Mouse (Mus musculus): ENCODE data around the gene Vps26b.
A peak's percentile ranks its signal among the peaks of the same experiment; 100 is the strongest.

Gene Vps26b

DNA sequence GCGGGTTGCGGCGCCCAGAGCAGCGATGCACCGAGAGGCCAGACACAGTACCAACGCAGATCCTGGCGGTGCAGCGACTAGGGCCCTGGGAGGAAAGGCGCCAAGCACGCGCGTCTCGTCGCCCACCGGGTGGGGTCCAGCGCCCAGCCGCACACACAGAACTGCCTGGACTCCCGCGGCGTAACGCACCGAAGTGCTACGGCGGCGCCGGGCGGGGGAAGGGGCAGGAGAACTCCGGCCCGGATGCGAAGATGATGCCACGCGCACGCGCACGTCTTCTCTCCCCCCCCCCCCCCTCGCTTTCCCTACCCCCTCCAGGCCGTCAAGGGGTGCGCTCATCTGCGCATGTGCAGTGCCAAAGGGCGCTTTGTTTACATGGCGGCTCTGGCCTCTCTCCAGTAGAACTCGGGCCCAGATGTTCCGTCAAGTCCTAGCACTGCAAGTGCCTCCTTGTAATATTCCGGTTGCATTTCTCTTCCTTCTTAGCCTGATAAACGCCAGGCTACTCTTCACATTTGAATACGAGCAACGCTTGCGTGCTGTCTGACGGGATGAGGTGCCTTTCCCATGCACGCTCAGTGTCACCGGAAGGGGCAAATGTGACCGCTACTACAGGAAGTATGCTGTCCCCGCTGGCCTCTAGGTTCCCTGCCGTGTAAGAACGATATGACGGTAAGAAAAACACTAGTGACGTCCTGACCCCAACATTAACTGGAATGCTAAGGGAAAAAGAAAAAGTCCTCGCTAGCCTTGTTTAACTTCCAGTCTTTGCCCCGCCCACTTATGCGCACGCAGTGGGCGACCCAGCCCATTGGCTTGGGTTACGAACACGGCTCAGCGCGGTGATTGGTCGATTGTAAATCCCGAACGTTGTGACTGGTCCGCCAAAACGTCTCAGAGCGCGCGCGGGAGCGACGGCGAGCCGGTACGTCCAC is at the start of gene Vps26b, which contains the start of gene Ncapd3:
TSS of gene Vps26b (minus strand) at position 238 of the 935 bp plus-strand sequence.
TSS of gene Ncapd3 (plus strand) at position 348 of the 935 bp plus-strand sequence.
- DNase-seq = peak; percentile 99

DNA sequence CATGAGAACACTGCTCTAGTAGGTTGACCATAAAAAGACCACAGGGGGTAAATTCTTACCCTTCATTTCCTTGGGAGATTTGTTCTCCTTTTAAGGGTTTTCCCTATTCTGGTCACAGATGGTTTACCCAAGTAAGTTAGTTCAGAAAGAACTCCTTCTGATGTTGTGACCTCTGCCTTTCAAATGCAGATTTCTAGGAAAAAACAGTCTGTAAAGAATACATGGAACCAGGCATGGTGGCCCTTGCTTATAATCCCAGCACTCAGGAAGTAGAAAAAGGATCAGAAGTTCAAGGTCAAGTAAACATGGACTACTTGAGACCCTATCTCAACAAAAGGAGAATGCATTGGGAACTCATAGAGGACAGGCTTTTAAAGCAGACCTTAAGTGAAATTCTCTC is 45.9 kb upstream of the Vps26b start:
- no peak for DNase-seq

DNA sequence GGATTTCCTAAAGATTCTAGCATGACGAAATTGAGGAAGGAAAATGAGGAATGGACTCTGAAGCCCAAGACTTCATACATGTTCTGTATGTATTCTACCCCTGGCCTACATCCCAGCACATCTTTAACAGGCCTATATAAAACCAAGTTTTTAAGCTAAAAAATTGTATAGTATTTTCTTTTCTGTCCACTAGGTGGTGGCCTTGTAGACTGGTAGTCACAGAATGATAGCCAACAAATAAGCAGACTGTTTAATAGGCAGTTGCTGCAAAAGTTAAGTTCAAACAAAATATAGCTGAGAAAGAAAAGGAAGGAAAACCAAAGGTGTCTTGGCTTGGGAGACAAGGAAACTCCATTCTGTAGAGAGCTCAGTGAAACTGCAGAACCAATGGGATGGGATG is 44.8 kb upstream of the Vps26b start:
- DNase-seq = no peak

DNA sequence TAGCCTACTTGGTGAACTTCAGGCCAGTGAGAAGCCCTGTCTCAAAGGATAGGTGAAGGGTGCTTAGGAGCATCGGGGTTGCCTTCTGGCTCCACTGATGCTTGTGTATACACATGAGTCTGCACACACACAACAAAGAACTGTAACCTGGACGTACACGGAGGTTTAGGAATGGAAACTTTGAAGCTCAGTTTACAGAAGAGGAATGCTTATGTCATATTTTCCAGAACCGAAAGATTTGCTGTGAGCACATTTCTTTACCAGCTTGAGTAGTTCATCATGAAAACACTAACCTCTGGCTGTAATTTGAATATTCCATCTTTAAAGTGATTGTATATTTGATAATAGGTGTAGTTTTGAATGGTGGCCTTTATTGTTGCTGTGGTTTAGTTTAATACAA is 41.0 kb upstream of the Vps26b start:
- no peak for DNase-seq

DNA sequence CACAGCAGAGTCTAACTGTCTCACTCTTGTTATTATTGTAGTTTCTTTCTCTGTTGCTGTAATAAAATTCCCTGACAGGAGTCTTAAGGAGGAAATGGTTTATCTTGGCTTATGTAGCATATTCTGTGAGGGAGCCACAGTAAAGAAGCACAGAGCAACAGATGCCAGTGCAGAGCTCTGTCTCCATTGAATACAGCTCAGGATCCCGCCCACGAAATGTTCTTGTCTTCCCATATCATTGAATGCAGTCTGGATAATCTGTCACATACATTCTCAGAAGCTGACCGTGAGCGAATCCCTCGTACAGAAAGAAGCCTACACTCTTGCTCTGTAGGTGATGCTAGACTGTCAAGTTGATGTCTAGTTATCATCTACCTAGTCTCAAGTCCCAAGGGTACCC is 28.5 kb upstream of the Vps26b start:
- no peak for DNase-seq

DNA sequence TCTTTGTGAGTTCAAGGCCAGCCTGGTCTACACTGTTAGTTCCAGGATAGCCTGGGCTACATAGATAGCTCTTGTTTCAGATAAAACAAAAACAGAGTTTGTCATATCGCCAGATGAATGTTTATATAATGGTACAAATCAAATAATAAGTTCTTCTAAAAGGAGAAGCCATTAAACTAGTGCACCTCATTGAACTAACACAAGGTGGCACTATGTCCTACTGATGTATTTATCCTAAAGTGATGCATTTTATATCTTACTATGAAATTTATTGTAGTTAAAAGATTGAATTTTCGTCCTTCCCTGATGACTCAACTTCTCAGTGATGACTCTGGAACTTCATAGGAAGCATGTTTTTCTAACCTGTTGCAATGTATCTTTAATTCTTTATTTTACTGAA is 19.6 kb upstream of the Vps26b start:
- no peak for DNase-seq

DNA sequence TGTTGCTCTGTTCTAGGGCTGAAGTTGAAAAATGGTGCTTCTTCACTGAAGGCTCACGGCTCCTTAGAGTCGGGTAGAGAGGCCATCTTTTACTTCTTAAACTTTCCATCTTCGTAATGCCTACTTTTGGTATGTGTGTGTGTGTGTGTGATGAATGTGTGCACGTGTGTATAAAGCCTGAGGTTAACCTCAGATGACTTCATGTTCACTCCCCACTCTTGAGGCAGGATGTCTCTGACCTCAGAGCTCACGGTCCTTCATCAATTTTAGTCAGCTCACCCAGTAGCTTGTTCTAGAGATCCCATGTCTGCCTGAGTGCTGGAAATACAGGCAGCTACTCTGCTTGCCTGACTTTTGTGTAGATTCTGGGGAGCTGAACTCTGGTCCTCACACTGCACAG is 14.0 kb upstream of the Vps26b start:
- DNase-seq = no peak

DNA sequence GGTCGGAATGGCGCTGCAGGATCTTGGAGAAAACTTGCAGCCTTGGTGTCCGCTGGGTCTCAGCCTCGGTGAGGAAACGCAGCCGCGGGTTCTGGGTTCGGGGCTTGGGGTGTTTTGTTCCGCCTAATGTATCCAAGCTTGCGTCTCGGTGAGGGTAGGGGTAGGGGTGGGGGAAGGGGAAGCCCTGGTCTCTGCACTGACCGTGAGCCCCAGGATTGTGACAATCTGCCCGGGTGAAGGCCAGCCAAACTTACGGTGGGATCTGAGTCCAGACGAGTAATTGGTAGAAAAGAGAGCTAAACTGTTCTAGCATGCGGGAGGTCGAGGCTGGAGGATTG is 867 bp upstream of the Vps26b start:
- no peak for DNase-seq

DNA sequence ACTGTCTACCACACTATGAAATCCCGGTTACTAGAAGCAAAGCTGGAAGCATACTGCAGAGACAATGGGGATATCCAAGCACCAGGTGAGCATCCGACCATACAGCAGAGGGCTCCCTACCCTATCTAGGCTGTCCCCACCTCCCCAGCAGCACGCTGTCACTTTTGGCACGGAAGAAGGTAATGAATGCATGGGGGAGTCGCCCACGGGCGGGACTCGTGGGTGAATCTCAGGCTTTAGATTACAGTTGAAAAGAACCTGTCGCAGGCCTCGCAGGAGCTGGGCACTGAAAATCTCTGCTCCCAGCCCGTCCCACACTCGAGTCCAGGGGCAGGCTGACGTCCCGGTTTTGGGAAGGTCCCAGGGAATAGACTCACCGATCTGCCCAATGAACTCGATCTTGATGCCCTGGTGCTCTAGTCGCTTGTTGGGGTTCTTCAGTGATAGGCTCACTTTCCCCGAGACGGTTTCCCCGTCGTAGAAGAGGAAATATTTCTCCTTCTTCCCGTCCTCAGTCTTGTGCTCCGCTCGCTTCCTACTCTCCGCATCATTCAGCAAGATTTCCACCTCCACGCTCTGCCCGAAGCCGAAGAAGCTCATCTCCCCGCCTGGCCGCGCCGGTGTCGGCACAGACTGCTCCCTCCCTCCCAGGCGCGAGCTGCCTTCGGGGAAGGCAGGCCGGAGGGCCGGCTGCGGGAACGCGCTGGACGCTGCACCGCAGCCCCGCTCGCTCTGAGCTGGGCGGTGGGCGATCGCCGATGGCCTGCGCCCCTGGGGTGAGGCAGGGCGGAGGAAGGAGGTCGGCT is 640 bp downstream of the Vps26b start:
- peak; percentile 47 for DNase-seq

DNA sequence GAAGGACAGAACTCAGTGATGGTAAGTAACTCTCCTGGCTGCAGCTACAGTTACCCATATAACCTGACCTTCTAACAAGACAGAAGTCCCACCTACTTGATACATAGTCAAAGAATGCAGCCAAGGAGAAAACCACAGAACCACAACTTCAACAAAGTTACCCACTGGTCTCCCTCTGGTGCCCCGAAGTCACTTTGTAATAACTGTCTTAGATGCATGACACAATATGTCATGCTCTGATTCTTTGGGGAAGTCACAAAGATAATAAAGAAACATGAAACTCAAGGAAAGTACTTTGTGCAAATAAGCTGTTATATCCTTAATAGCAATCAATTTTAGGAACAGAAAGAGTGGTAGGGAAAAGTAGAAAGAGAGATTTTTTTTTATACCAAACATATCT is 3.2 kb downstream of the Vps26b start:
- DNase-seq = peak; percentile 40

DNA sequence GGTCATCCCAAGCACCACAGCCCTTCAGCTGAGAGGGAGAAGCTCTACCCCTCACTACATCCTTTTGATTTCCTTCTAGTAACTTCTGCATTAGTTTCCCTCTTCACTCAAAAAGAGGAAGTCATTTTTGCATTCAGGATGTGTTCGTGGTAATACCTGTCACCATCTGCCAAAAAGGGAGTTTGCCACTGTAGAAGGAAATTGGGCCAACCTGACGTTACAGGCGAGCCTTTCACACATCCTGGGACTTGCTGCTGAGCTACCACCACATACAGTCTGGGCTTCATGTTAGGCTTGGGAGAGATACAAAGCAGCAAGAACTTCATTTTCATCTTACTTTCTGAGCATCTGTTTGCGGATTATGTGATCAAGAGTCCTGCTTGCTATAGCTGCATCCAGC is 6.2 kb downstream of the Vps26b start:
- DNase-seq = no peak

DNA sequence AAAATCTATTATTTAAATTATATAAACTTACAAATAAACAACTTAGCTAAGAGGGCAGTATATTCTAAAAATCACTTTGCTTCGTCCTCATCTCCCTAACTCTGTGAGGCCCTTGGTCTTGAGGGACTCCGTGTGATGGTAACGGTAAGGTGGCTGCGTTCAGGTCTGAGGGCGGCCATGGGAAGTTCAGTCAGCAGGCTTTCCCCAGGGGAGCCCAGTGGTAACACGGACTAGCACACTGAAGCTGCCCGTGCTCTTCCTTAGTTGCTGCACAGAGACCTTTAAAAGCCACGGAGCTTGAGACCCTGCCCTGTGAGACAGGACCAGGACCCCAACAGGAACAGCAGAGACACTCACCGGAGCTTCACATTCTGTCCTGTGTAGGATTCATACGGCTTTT is 10.9 kb downstream of the Vps26b start:
- DNase-seq = no peak

DNA sequence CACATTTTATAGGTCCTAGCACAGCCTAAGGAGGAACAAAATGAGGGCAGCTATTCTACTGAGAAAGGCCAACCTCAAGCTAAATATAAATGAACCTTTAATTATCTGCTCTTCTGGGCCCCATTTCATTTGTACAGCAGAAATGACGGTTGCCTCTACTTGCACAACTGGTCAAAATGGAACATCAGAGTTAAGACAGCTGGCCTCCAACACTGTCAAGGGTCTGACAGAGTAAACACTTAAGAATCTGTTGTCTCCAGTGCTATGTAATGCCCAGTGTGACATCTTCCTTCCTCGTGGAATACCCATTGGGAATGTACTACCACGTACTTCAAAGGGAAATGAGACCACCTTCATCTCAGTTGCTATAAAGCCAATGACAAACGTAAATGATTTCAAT is 18.3 kb downstream of the Vps26b start:
- no peak for DNase-seq

DNA sequence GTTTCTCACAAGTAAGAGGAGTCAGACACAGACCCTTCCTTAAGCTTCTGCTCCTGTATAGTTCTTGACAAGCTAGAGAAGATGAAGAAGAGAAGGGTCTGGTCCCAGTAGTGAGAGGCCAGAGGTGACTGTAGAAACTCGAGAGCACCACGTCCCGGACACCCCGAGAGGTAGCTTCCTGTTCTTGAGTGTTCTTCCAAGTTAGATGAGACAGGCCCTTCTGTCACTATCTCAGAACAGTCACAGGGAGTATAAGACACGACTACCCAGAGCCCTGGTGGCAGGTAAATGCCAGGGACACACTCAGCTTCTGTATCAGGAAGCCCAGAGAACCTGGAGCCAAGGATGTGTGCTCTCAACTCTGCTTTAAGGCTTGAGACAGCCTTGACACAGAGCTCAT is 20.6 kb downstream of the Vps26b start:
- DNase-seq = no peak

DNA sequence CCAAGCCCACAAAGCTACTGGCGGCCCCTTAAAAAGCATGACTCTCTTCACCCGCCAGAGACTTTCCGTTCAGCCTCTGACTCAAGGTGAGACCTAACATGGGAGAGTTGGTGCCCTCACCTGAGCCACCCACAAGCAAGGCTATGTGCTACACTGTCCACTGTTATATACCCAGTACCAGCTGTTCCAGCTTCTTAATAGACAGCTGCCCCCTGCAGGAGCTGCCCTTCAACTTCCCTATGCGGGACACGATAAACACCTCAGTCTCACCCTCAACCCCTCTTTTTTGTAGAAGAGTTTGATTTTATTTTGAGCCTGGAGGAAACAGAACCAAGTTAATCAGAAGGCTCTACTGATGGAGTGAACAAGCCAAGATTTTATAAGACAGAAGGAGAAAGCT is 23.0 kb downstream of the Vps26b start:
- DNase-seq = no peak

DNA sequence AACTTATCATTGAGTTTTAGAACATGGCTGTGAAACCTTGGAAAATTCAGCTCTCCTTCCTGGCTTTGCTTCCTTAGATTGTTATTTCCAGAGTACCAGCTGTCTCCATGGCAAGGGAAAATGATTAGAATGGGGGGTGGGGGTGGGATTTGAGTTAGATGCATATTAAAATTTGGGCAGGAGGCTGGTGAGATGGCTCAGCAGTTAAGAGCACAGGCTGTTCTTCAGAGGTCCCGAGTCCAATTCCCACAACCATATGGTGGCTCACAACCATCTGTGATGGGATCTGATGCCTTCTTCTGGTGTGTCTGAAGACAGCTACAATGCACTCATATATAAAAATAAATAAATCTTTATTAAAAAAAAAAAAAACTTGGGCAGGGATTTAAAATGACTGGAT is 23.9 kb downstream of the Vps26b start:
- DNase-seq = no peak

DNA sequence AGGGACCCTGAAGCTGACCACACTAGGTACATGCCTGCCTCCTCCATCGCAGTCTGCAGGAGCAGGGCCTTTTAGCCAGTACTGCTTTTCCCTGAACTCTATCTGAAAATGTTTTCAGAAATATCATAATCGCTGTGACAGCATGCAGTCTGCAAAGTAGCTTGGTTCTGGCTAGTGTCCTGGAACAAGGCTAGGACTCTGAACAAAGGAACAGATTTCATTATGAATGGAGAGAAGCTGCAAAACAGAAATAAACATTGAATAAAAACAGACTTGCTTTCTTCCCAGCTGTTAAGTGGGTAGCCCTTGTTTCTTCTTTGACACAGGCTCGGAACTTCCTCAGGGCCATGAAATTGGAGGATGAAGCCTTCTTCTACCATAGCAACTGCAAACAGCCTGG is 24.6 kb downstream of the Vps26b start:
- no peak for DNase-seq

DNA sequence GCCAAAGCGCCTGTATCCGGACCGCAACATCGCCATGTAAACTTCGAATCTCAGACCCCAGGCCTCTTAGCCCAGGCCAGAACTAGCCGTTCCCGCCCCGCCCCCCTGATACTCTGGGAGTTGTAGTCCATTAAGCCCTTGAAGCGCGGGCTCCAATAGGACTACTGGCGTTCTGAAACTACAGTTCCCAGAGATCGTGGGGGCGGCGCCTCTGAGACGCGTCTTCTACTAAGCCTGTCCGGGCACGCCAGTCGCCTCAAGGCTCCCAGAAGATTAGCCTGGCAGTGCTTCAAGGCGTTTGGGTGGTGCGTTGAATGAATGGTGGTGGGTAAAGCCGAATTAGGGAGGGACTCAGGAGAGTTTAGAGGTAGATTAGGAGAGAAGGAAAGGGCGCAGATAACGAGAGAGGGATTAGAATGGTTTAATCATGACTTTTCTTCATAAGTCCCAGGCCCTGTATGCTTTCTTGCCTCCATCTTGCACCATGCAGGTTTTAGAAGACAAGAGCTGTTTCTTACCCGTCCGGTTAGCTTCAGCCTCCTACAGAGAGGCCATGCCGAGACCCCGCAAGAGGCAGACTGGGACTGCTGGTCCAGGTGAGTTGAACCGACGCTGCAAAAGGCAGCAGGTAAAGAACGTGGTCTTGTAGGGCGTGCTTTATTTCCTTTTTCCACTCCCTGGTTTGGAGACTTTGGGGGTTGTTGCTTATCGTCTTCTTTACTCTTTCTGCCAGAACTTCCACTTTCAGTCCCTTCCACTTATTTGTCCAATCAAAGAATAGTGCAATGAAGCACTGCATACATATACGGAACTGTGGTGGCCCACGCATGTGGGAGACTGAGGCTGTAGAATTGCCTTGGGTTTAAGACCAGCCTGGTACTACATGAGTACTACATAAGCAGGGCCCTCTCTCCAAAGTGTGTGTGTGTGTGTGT is 30.1 kb downstream of the Vps26b start, which contains the start of the genes Acad8 and Thyn1:
TSS of gene Acad8 (minus strand) at position 106 of the 935 bp plus-strand sequence.
TSS of gene Thyn1 (plus strand) at position 250 of the 935 bp plus-strand sequence.
- DNase-seq = peak; percentile 99

DNA sequence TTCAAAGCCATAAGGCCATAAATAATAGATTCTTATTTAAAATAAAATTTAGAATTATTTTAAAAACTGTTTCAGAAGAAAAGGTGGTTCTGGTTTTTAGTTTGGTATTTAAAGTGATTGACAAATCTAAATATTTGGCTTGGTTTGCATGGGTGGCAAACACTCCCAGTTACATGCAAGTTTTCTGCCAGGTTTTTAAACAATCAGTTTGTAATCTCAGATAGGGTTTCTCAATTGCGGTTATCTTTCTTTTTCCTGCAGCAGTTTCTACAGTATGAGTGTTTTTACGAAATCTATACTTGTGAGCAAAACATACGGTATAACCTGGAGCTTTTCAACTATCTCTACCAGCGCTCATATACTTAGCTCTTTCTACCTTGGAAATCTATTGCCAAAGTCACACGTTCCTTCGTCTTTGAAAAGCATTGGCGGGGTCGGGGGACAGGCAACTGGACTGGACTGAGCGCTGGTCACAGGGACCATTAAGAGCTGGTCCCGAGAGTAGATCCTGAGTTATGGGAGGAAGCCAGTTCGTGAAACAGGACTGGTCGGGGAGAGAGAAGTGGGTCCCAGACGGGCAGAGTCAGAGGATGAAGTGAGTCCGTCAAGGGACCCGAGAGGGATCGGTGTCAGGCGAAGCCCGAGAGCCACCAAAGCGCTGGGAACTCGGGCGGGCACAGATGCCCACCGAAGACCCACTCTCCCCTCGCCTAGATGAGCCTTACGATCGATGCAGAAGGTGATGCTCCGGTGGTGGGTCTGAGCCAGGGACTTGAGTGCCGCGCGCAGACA is 31.0 kb downstream of the Vps26b start:
- DNase-seq = peak; percentile 24

DNA sequence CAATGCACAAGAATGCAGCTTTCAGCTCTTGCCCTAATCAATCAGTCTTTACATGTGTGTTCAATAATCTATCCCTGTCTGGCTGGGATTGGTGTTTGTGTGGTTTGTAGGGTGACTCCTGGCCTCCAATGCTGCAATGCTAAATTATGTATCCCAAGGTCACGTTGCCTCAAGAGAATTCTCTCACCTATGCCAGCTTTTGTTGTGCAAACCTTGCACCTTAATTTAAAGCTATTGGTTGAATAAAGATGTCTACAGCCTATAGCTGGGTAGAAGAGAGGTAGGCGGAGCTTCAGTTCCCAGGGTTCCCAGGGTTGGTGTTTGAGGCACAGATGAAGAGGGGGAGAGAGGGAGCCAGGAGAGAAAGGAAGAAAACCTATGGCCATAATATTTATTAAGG is 32.4 kb downstream of the Vps26b start:
- DNase-seq = no peak

DNA sequence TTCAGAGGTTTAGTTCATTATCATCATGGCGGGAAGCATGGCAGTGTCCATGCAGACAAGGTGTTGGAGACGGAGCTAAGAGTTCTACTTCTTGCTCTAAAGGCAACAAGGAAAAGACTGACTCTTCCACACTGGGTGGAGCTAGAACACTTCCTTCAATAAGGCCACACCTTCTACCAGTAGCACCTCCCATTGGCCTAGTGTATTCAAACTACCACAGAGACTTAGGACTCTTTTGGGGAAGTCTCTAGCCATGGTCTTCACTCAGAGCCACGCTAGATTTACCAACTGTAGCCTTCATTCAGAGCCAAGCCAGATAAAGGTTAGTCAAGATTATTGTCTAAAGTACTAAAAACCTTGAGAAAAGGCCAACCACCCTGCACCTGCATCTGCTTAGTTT is 32.8 kb downstream of the Vps26b start:
- DNase-seq = peak; percentile 61

DNA sequence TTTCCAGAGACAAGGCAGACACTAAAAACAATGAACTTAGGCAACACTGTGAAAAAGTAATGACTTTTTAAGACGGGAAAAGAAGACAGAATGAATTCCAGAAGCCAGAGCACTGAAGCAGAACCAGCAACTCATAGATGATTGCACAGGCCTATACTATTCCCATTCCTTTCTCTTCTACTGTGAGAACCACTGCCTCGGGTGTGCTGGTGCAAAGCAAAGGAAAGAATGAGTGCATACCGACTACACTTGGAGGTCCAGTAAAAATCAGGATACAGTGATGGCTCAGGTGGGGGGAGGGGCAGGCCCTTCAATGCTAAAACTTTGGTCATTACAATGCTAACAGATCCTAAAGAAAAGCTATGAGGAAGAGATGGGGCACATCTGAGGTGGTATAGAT is 36.0 kb downstream of the Vps26b start:
- no peak for DNase-seq
